Mouse (Mus musculus) kidney, embryonic 14.5 days (tissue): ENCODE data around the gene Arhgdib. TPM values are rescaled to one million over a fixed set of nuclear protein-coding genes. Genes with fewer than 3 reads are reported as not detected.

Experiments
- ATAC-seq: fragments of 200-750 bp; cut with Nextera tagmentation; 2 replicates; pipeline ENCODE4 v1.8.0; 2017; ENCODE audit warnings: moderate number of reproducible peaks, mild to moderate bottlenecking, moderate TSS enrichment, moderate library complexity; ENCODE audit not compliant: low FRiP score, low TSS enrichment
- H3K27ac ChIP-seq: fragments of 300-500 bp; sonication (generic); 2 replicates; pipeline ENCODE4 v1.5.1; 2014; ENCODE audit warnings: low read depth, mild to moderate bottlenecking, low read length, moderate library complexity, mixed read lengths
- H3K27me3 ChIP-seq: fragments of 300-500 bp; sonication (generic); 2 replicates; pipeline ENCODE4 v1.6.1; 2014; ENCODE audit warnings: mild to moderate bottlenecking, low read length; ENCODE audit not compliant: control insufficient read depth, insufficient read depth
- H3K36me3 ChIP-seq: fragments of 300-500 bp; sonication (generic); 2 replicates; pipeline ENCODE4 v1.6.1; 2014; ENCODE audit warnings: low read length, mixed read lengths; ENCODE audit not compliant: control insufficient read depth, insufficient read depth
- H3K4me1 ChIP-seq: fragments of 300-500 bp; sonication (generic); 2 replicates; pipeline ENCODE4 v1.6.1; 2014; ENCODE audit warnings: low read length, mixed read lengths; ENCODE audit not compliant: control insufficient read depth, insufficient read depth
- H3K4me2 ChIP-seq: fragments of 300-500 bp; sonication (generic); replicated peaks from 2 replicates; pipeline ENCODE4 v1.6.1; 2014; ENCODE audit warnings: low read depth, mild to moderate bottlenecking, low read length
- H3K4me3 ChIP-seq: fragments of 300-500 bp; sonication (generic); 2 replicates; pipeline ENCODE4 v1.5.1; 2014; ENCODE audit warnings: mild to moderate bottlenecking, low read length
- H3K9ac ChIP-seq: fragments of 300-500 bp; sonication (generic); 2 replicates; pipeline ENCODE4 v1.6.1; 2014; ENCODE audit warnings: low read depth, mild to moderate bottlenecking, low read length, moderate library complexity
- H3K9me3 ChIP-seq: fragments of 300-500 bp; sonication (generic); 2 replicates; pipeline ENCODE4 v1.6.1; 2016; ENCODE audit warnings: low read length; ENCODE audit not compliant: control insufficient read depth
- WGBS: fragments of 180-500 bp; shearing (Covaris S2); extraction: QIAGEN DNeasy Blood & Tissue Kit; methylation state at CpG from one replicate; pipeline ENCODE4 v1.1.7; 2014; 5-methylcytosine and 5-hydroxymethylcytosine counted together
- polyA plus RNA-seq: library from polyadenylated mRNA; unstranded; fragments of >200 nt; fragmentation: Nextera tagmentation; extraction: Ambion mirVana; gene quantifications from 2 replicates; pipeline ENCODE4 v1.2.1, GENCODE M21; 2014

Arhgdib gene
- polyA plus RNA-seq, 1 experiment from 2014 or later, result 60.4 TPM

- no peaks in the 10 kb centered on the region for H3K36me3 ChIP-seq
- no peak overlapping the region for H3K4me3 ChIP-seq
- no peak overlapping the region for H3K27ac ChIP-seq
- H3K27me3 ChIP-seq, result no peaks in the 10 kb centered on the region
- peaks cover 19% of the 10 kb centered on the region for H3K4me1 ChIP-seq
- H3K9me3 ChIP-seq, result no peaks in the 10 kb centered on the region
- no peak overlapping the region for H3K4me2 ChIP-seq
- ATAC-seq, result no peak
- H3K9ac ChIP-seq, result no peak overlapping the region
Measured at GRCm38 (mm10) chr6:136943392-136943791, 1.7 kb upstream of the Arhgdib start.

- ATAC-seq, result no peak
- no peaks in the 10 kb centered on the region for H3K36me3 ChIP-seq
- no peak overlapping the region for H3K4me3 ChIP-seq
- H3K4me2 ChIP-seq, result no peak overlapping the region
- H3K27me3 ChIP-seq, result no peaks in the 10 kb centered on the region
- 87% methylated on average over 9 of the region's 9 CpGs for WGBS
- no peaks in the 10 kb centered on the region for H3K9me3 ChIP-seq
- H3K4me1 ChIP-seq, result peaks cover 19% of the 10 kb centered on the region
- H3K27ac ChIP-seq, result no peak overlapping the region
- no peak overlapping the region for H3K9ac ChIP-seq
Measured at GRCm38 (mm10) chr6:136942280-136942679, 581 bp upstream of the Arhgdib start.

- WGBS, result 66% methylated on average over 11 of the region's 11 CpGs
- H3K9ac ChIP-seq, result 0 out of 2 replicates have a peak overlapping the region, but pooled peaks have one; percentile 12
- H3K27me3 ChIP-seq, result no peaks in the 10 kb centered on the region
- no peaks in the 10 kb centered on the region for H3K36me3 ChIP-seq
- no peaks in the 10 kb centered on the region for H3K9me3 ChIP-seq
- peak overlapping the region; percentile 72 for H3K27ac ChIP-seq
- H3K4me2 ChIP-seq, result peak overlapping the region; percentile 16; the same call in 1 of the 2 replicates
- H3K4me1 ChIP-seq, result peaks cover 19% of the 10 kb centered on the region
- ATAC-seq, result 0 out of 2 replicates have a peak, but pooled peaks have one; percentile 6
- no peak overlapping the region; the same call in 1 of the 2 replicates for H3K4me3 ChIP-seq
Measured at GRCm38 (mm10) chr6:136940188-136940960, 1.3 kb downstream of the Arhgdib start.

- no peaks in the 10 kb centered on the region for H3K27me3 ChIP-seq
- no peaks in the 10 kb centered on the region for H3K36me3 ChIP-seq
- H3K27ac ChIP-seq, result peak overlapping the region; percentile 72; the same call in 1 of the 2 replicates
- H3K9me3 ChIP-seq, result no peaks in the 10 kb centered on the region
- H3K4me1 ChIP-seq, result peaks cover 19% of the 10 kb centered on the region
- no peak overlapping the region for H3K4me2 ChIP-seq
- no peak overlapping the region for H3K4me3 ChIP-seq
- ATAC-seq, result no peak
- no peak overlapping the region for H3K9ac ChIP-seq
- 75% methylated on average over 14 of the region's 14 CpGs for WGBS
Measured at GRCm38 (mm10) chr6:136939326-136940187, 2.1 kb downstream of the Arhgdib start.

- H3K4me2 ChIP-seq, result no peak overlapping the region
Measured at GRCm38 (mm10) chr6:136938331-136939126, 3.2 kb downstream of the Arhgdib start.

GRCm38 (mm10) chr6:136937117-136937516 is 4.6 kb downstream of the Arhgdib start:
- 89% methylated on average over 3 of the region's 3 CpGs for WGBS
- peaks cover 19% of the 10 kb centered on the region for H3K4me1 ChIP-seq
- H3K9me3 ChIP-seq, result no peaks in the 10 kb centered on the region
- H3K4me3 ChIP-seq, result no peak overlapping the region
- no peak overlapping the region for H3K9ac ChIP-seq
- no peak for ATAC-seq
- no peaks in the 10 kb centered on the region for H3K36me3 ChIP-seq
- H3K27me3 ChIP-seq, result no peaks in the 10 kb centered on the region
- no peak overlapping the region for H3K4me2 ChIP-seq
- no peak overlapping the region for H3K27ac ChIP-seq

More at GRCm38 (mm10) chr6:136938331-136939126, 3.2 kb downstream of the Arhgdib start:
- no peak overlapping the region for H3K9ac ChIP-seq
- 79% methylated on average over 18 of the region's 18 CpGs for WGBS
- no peak overlapping the region for H3K27ac ChIP-seq
- H3K27me3 ChIP-seq, result no peaks in the 10 kb centered on the region
- H3K4me1 ChIP-seq, result peaks cover 19% of the 10 kb centered on the region
- ATAC-seq, result no peak
- no peak overlapping the region for H3K4me3 ChIP-seq
- H3K36me3 ChIP-seq, result no peaks in the 10 kb centered on the region
- H3K9me3 ChIP-seq, result no peaks in the 10 kb centered on the region

GRCm38 (mm10) chr6:136936361-136936760 is 5.3 kb downstream of the Arhgdib start:
- H3K9me3 ChIP-seq, result no peaks in the 10 kb centered on the region
- no peak overlapping the region for H3K27ac ChIP-seq
- peaks cover 13% of the 10 kb centered on the region for H3K4me1 ChIP-seq
- no peak overlapping the region for H3K4me2 ChIP-seq
- ATAC-seq, result no peak
- no peak overlapping the region for H3K4me3 ChIP-seq
- WGBS, result 74% methylated on average over 9 of the region's 9 CpGs
- no peaks in the 10 kb centered on the region for H3K27me3 ChIP-seq
- no peaks in the 10 kb centered on the region for H3K36me3 ChIP-seq
- no peak overlapping the region for H3K9ac ChIP-seq

- peaks cover 10% of the 10 kb centered on the region for H3K4me1 ChIP-seq
- no peak overlapping the region for H3K4me3 ChIP-seq
- no peaks in the 10 kb centered on the region for H3K9me3 ChIP-seq
- ATAC-seq, result no peak
- H3K27ac ChIP-seq, result no peak overlapping the region
- H3K4me2 ChIP-seq, result no peak overlapping the region
- no peaks in the 10 kb centered on the region for H3K36me3 ChIP-seq
- H3K27me3 ChIP-seq, result no peaks in the 10 kb centered on the region
- H3K9ac ChIP-seq, result no peak overlapping the region
- 90% methylated on average over 3 of the region's 3 CpGs for WGBS
Measured at GRCm38 (mm10) chr6:136935233-136935632, 6.5 kb downstream of the Arhgdib start.
